Mouse (Mus musculus): ENCODE measurements around the gene Tmem121b.

DNA sequence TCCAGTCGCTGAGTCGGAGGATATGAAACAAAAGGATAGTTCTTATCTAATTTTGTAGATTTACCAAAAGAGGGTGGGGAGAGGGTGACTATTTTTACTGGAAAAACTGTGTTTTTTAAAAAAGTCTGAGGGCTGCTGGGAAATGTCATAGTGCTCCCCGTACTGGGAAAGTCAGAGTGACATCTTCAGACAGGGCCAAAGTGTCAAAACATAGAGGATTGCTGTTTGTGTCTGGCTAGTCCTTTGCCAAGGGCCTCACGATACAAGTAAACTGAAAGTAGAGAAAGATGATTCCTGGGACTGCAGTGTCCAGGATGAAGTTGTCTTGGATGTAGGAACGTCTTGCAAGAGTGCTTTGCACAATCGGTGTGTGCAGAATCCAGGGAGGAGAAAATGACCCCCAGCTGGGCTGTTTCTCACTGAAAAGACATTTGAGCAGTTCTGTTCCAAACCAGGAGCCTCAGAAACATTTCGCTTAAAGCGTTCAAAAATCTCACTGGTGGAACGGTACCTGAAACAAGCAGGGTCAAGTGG lies 29.1 kb downstream of the Tmem121b start:
- TF ChIP-seq CTCF (conservative IDR thresholded peaks at IDR 0.05; ENCODE audit: insufficient read depth, insufficient read length, low read depth, low read length) (no peak), POLR2A (IDR thresholded peaks at IDR 0.05; ENCODE audit: low read depth, low read length) (no peak)
